ENCODE assay signal across 9 mouse cellular contexts in genomic region chr1:36746452-36746851, GRCm38 (mm10). TPM values are rescaled to one million over a fixed set of nuclear protein-coding genes. Genes with fewer than 3 reads are reported as not detected.
DNase-seq lines count a peak whose midpoint lies in the region; TF ChIP-seq lines count a peak whose summit lies in the region.
"Had no signal": no experiment of that assay in that cellular context is flagged by ENCODE, and none has a peak within 500 bp of the region (broad histone marks: within the 10 kb centered on the region; RNA-seq: fewer than 3 reads in every experiment).

No protein-coding gene starts in this region.

- peak; percentile 11 to 29 for DNase-seq in adrenal gland, adult 18-20 months (ENCODE audit: low spot score in 2 of 2)
- no peak for DNase-seq in adrenal gland, adult 2 months
- peak; percentile 29 for DNase-seq in kidney, postnatal 25 days
- DNase-seq in kidney, adult 18-20 months: no peak
- peak; percentile 44 for DNase-seq in ES-E14 (ENCODE audit: low read depth, low spot score)
- peak; percentile 48 for DNase-seq in embryo, embryonic 9.5 days (ENCODE audit: extremely low spot score)
- DNase-seq in layer of hippocampus, adult 9-10 months (ENCODE audit: low spot score): no peak

- peak; percentile 19; the same call in 1 of the 2 replicates for TF ChIP-seq CTCF in olfactory bulb, adult 2 months (IDR thresholded peaks at IDR 0.05; ENCODE audit: insufficient read depth, low read depth, low read length)

- peaks cover 0 to 7% of the 10 kb centered on the region in 2 experiments; a peak in 1 of 4 replicates for H3K4me1 ChIP-seq in ES-E14 (ENCODE audit: control insufficient read depth in 2 of 2, insufficient read depth in 2 of 2, low read length in 2 of 2, poor library complexity in 1 of 2)
- peaks cover 7% of the 10 kb centered on the region for H3K4me1 ChIP-seq in olfactory bulb, adult 2 months (ENCODE audit: control insufficient read depth, insufficient read depth, low read length)

- in situ Hi-C loops in ES-E14 (cut with MboI; ENCODE audit: low sequenced_read_pairs in 2 of 2, unreplicated experiment in 2 of 2): no loop called here

- no peak overlapping the region for H3K9ac ChIP-seq in ES-E14 (ENCODE audit: insufficient read depth, low read depth, low read length, poor library complexity, severe bottlenecking)

- no peak overlapping the region for H3K4me3 ChIP-seq in ES-E14 (ENCODE audit: insufficient read depth in 1 of 2, low read depth in 1 of 2, low read length in 2 of 2, poor library complexity in 1 of 2, severe bottlenecking in 1 of 2)
- no peak overlapping the region for H3K4me3 ChIP-seq in olfactory bulb, adult 2 months (ENCODE audit: insufficient read depth, low read depth, low read length)

- TF ChIP-seq POLR2A in olfactory bulb, adult 2 months (IDR thresholded peaks at IDR 0.05; ENCODE audit: insufficient read depth, low read depth, low read length): no peak

- H3K36me3 ChIP-seq in ES-E14 (ENCODE audit: control insufficient read depth, insufficient read depth, low read length, poor library complexity, severe bottlenecking): no peaks in the 10 kb centered on the region

- H3K27ac ChIP-seq in ES-E14 (ENCODE audit: insufficient read depth, low read depth, low read length, poor library complexity, severe bottlenecking): no peak overlapping the region
- H3K27ac ChIP-seq in olfactory bulb, adult 2 months (ENCODE audit: insufficient read depth, low read depth, low read length): no peak overlapping the region

- H3K9me3 ChIP-seq in ES-E14 (ENCODE audit: control insufficient read depth, insufficient read depth, low read depth, low read length): no peaks in the 10 kb centered on the region

- 42% methylated on average over 15 of the region's 15 CpGs for WGBS in olfactory bulb, adult 2 months

TF ChIP-seq in ES-E14, 5 proteins besides CTCF, POLR2A, EP300 and RAD21:
- TF ChIP-seq ZNF384 (IDR thresholded peaks at IDR 0.05; ENCODE audit: low read depth, low read length) (no peak), HCFC1 (IDR thresholded peaks at IDR 0.05; ENCODE audit: borderline replicate concordance, insufficient read depth, low read length) (no peak), MAFK (IDR thresholded peaks at IDR 0.05; ENCODE audit: insufficient read depth, low read depth, low read length) (no peak)

RNA-seq across cellular contexts. Expression of gene Zap70, which starts 15.1 kb away (rescaled TPM):
- under 1 TPM; 0.66 to 0.77 TPM for total RNA-seq in adrenal gland, adult 18-20 months (2021)
- under 1 TPM; 0.29 to 0.90 TPM for total RNA-seq in adrenal gland, adult 2 months (2021)
- polyA plus RNA-seq in adrenal gland, adult 2 months (2012; rRNA removed): 2.1 and 3.3 TPM in 2 replicates
- 2.5 and 5.0 TPM in 2 replicates for total RNA-seq in ES-E14 (2012; rRNA removed)
- not detected in 2 replicates for polyA plus RNA-seq in olfactory bulb, adult 2 months (2012; ENCODE audit: insufficient read depth, insufficient read length, low replicate concordance, missing spikeins)
- polyA plus RNA-seq: C2C12 had no signal

RNA-seq across cellular contexts. Expression of gene Actr1b, which starts 32.2 kb away (rescaled TPM):
- total RNA-seq in adrenal gland, adult 18-20 months (2021): 100 to 1,000 TPM; 113 to 143 TPM
- total RNA-seq in adrenal gland, adult 2 months (2021): 100 to 1,000 TPM; 132 to 140 TPM
- polyA plus RNA-seq in adrenal gland, adult 2 months (2012; rRNA removed): 144 and 156 TPM in 2 replicates
- 115 and 129 TPM in 2 replicates for total RNA-seq in ES-E14 (2012; rRNA removed)
- not detected in 2 replicates for polyA plus RNA-seq in olfactory bulb, adult 2 months (2012; ENCODE audit: insufficient read depth, insufficient read length, low replicate concordance, missing spikeins)

RNA-seq across cellular contexts. Expression of gene 4933424G06Rik, which starts 36.5 kb away (rescaled TPM):
- not detected for total RNA-seq in adrenal gland, adult 18-20 months (2021)
- total RNA-seq in adrenal gland, adult 2 months (2021): not detected
- polyA plus RNA-seq in adrenal gland, adult 2 months (2012; rRNA removed): not detected in 2 replicates
- not detected in 2 replicates for total RNA-seq in ES-E14 (2012; rRNA removed)
- polyA plus RNA-seq in olfactory bulb, adult 2 months (2012; ENCODE audit: insufficient read depth, insufficient read length, low replicate concordance, missing spikeins): not detected in 2 replicates

RNA-seq across cellular contexts. Expression of gene Cox5b, which starts 55.2 kb away (rescaled TPM):
- total RNA-seq in adrenal gland, adult 18-20 months (2021): 1,000 to 10,000 TPM in 1 of 2 experiments, 100 to 1,000 TPM in 1; 940 to 1,277 TPM
- total RNA-seq in adrenal gland, adult 2 months (2021): 1,000 to 10,000 TPM in 1 of 2 experiments, 100 to 1,000 TPM in 1; 981 to 1,022 TPM
- polyA plus RNA-seq in adrenal gland, adult 2 months (2012; rRNA removed): 749 and 851 TPM in 2 replicates
- total RNA-seq in ES-E14 (2012; rRNA removed): 598 and 769 TPM in 2 replicates
- polyA plus RNA-seq in olfactory bulb, adult 2 months (2012; ENCODE audit: insufficient read depth, insufficient read length, low replicate concordance, missing spikeins): not detected in 2 replicates

Comparison
In these comparisons a context has a peak if more than half of its experiments do, and no peak if none do; other contexts are left out.
1. DNase-seq: peak in adrenal gland, adult 18-20 months (2 of 2), kidney, postnatal 25 days (2 of 2), ES-E14 (single experiment) and embryo, embryonic 9.5 days (single experiment); none in adrenal gland, adult 2 months (single experiment), kidney, adult 18-20 months (single experiment) and layer of hippocampus, adult 9-10 months (single experiment).